Mouse (Mus musculus): Measurements from ENCODE around the gene Paqr8. TPM values are rescaled to one million over a fixed set of nuclear protein-coding genes. Genes with fewer than 3 reads are reported as not detected.

The Paqr8 gene
- polyA plus RNA-seq (2014; fragmentation: Nextera tagmentation; extraction: Ambion mirVana): 2.5 and 5.1 TPM in 2 replicates

DNA sequence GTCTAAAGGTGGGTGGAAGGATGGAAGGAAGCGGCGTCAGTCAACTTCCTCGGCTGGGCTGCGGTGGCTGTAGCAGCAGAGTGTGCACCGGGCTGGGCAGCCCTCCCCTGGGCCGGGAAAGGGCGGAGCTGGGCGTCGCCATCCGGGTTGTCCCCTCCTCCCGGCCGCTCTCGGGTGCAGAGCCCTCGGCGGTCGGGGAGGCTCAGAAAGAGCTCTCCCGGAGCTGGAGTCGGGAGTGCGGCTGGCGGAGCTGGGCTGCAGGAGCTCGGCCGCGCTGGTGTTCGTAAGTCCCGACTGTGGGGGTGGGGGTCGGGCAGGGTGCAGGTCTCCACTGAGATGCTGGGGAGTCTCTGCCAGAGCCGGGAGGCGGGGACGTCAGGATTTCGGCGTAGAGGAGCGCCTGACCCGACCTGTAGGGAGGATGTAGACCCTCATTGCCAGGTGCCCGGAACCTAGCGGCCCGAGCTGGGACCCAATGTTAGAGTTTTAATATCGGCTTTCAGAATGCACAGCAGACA is at the start of gene Paqr8:
Paqr8 (plus strand) TSS at position 203 of the 518 bp plus-strand sequence.
- peak within 1 kb of the TSS; percentile 65; the same call in 1 of the 2 replicates for H3K27ac ChIP-seq (ENCODE audit: low read depth, low read length)
- peak within 1 kb of the TSS; percentile 67 for H3K4me3 ChIP-seq (ENCODE audit: low read length)
- H3K4me1 ChIP-seq (ENCODE audit: control insufficient read depth, insufficient read depth, low read length): 0 out of 2 replicates have a peak, but pooled peaks cover 4% of the 10 kb centered on the region
- no peaks in the 10 kb centered on the region for H3K9me3 ChIP-seq (ENCODE audit: control insufficient read depth, low read length)
- WGBS: under 1% methylated on average over 36 of the region's 37 CpGs
- H3K9ac ChIP-seq (ENCODE audit: low read depth, low read length): peak within 1 kb of the TSS; percentile 60
- no peaks in the 10 kb centered on the region for H3K36me3 ChIP-seq (ENCODE audit: control insufficient read depth, insufficient read depth, low read length)
- peak within 1 kb of the TSS; percentile 93 for H3K4me2 ChIP-seq (replicated peaks; ENCODE audit: low read depth, low read length)
- H3K27me3 ChIP-seq (ENCODE audit: control insufficient read depth, insufficient read depth, low read length): no peaks in the 10 kb centered on the region; the same call in 1 of the 2 replicates
- ATAC-seq (ENCODE audit: low FRiP score, low TSS enrichment): peak; percentile 98

DNA sequence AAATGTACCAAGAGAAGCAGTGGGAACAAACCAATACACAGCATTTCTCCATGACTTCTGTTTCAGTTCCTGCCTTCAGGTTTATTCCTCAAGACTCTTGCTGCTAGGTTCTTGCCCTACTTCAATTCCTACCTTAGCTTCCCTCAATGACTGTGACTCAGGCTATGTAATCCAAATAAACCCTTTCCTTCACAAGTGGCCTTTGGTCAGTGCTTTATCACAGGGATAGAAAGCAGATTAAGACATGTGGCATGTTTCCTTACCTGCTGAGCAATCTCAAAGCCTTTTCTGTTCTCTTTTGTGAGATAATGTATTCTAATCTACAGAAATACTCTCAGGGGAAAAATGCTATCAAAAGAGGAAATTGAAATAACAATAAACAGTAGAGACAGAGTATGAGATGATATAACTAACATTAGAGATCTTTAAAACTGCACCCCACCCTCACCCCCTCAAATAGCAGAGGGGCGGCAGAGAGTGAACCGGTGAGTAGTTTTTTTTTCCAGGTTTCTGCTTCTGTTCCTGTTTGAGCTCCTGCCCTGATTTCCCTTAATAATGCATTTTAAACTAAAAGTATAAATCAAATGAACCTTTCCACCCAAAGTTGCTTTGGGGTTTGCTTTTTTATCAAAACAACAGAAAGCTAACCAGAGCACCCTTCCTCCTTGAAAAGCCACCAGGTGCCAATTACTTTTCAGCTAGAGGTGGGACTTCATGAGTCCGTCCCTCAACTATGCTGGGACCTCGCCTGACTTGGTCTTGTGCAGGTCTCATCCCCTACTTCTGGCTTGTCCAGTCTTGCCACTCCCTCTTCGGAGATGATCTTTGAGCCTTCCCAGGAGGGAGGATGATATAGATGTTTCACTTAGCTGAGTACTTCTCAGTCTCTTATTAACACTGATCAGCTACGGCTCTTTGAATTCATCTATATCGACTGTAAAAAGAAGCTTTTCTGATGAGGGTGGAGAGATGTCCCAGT is 33.2 kb upstream of the Paqr8 start:
- ATAC-seq (ENCODE audit: low FRiP score, low TSS enrichment): no peak
- H3K36me3 ChIP-seq (ENCODE audit: control insufficient read depth, insufficient read depth, low read length): no peaks in the 10 kb centered on the region
- H3K4me1 ChIP-seq (ENCODE audit: control insufficient read depth, insufficient read depth, low read length): no peaks in the 10 kb centered on the region
- WGBS: 86% methylated on average over 7 of the region's 7 CpGs
- H3K4me2 ChIP-seq (replicated peaks; ENCODE audit: low read depth, low read length): no peak overlapping the region
- H3K9me3 ChIP-seq (ENCODE audit: control insufficient read depth, low read length): peaks cover 6% of the 10 kb centered on the region; the same call in 1 of the 2 replicates
- H3K9ac ChIP-seq (ENCODE audit: low read depth, low read length): no peak overlapping the region
- no peaks in the 10 kb centered on the region for H3K27me3 ChIP-seq (ENCODE audit: control insufficient read depth, insufficient read depth, low read length)
- no peak overlapping the region for H3K4me3 ChIP-seq (ENCODE audit: low read length)
- H3K27ac ChIP-seq (ENCODE audit: low read depth, low read length): no peak overlapping the region

DNA sequence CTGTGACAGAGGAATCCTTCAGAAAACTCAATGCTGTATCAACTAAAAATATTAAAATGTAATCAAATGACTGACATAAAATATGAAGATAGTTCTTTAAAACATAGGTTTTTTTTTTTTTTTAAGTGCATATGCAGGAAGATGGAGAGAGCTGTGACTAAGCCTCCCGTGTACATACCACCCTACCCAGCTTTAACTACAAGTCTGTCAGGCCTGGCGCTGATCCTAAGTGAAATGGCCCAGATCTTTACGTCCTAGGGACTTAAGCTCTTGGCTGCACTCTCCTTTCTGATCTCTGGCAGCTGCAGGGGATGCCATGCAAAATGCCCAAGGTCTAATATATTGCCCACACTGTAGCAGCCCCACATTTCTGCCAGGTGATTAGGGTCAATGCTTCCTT is 29.6 kb upstream of the Paqr8 start:
- Histone ChIP-seq H3K4me2 (replicated peaks; ENCODE audit: low read depth, low read length) (no peak overlapping the region), H3K4me3 (ENCODE audit: low read length) (no peak overlapping the region), H3K27me3 (ENCODE audit: control insufficient read depth, insufficient read depth, low read length) (no peaks in the 10 kb centered on the region), H3K9ac (ENCODE audit: low read depth, low read length) (no peak overlapping the region), H3K27ac (ENCODE audit: low read depth, low read length) (no peak overlapping the region), H3K9me3 (ENCODE audit: control insufficient read depth, low read length) (no peaks in the 10 kb centered on the region), H3K4me1 (ENCODE audit: control insufficient read depth, insufficient read depth, low read length) (no peaks in the 10 kb centered on the region), H3K36me3 (ENCODE audit: control insufficient read depth, insufficient read depth, low read length) (no peaks in the 10 kb centered on the region)
- ATAC-seq (ENCODE audit: low FRiP score, low TSS enrichment): no peak
- 85% methylated on average over 3 of the region's 3 CpGs for WGBS

DNA sequence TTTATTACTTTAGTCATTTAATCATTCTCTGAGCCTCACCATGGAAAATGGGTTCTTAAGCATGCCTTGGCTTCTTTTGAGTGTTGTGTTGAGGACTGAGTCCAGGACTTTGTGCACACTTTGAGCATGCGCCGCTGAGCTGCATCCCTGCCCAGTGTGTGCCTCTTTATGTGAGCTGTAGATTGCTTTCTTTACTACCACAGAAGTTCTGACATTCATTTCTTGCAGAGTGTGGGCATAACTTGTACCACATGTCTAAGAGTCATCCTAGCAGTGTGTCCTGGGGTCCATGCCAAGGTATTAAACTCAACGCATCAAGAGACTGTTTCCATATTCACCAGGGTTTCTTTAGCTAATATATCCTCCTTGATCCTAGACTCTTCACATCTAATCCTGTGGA is 28.5 kb upstream of the Paqr8 start:
- ATAC-seq (ENCODE audit: low FRiP score, low TSS enrichment): no peak
- Histone ChIP-seq H3K9me3 (ENCODE audit: control insufficient read depth, low read length) (no peaks in the 10 kb centered on the region), H3K4me3 (ENCODE audit: low read length) (no peak overlapping the region), H3K36me3 (ENCODE audit: control insufficient read depth, insufficient read depth, low read length) (no peaks in the 10 kb centered on the region), H3K27me3 (ENCODE audit: control insufficient read depth, insufficient read depth, low read length) (no peaks in the 10 kb centered on the region), H3K4me1 (ENCODE audit: control insufficient read depth, insufficient read depth, low read length) (no peaks in the 10 kb centered on the region), H3K27ac (ENCODE audit: low read depth, low read length) (no peak overlapping the region), H3K4me2 (replicated peaks; ENCODE audit: low read depth, low read length) (no peak overlapping the region), H3K9ac (ENCODE audit: low read depth, low read length) (no peak overlapping the region)
- 92% methylated on average over 3 of the region's 3 CpGs for WGBS

DNA sequence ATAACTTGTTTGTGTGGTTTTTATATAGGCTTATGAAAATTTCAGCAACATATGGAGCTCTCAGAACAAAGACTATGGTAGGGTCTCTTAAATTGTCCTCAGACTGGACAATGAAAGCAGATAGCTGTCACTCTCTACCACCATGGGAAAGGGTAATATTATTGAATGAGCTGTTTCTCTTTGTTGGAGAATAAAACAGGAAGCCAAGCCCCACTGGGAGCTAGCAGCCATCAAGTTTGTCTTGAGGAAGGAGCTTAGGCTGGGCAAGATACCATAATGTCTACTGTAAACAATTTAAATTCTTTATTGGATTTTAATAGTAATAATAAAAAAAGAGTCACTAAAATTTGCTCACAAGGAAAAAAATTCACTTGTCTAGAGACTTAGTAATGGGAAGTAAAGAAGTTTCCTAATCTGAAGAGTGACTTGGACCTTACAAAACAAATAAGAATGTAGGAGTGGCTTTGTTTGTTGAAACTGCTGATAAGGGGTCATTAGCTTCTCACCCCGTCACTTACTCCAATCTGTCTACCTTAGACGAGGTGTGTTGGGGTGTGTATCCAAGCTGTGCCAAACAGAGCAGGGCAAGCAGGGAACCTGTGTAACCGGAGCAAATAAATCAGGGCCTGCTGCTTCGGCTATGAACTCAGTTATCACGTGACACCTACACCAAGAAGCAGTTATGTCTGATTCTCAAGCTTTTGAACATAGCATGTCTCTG is 26.8 kb upstream of the Paqr8 start:
- Histone ChIP-seq H3K36me3 (ENCODE audit: control insufficient read depth, insufficient read depth, low read length) (no peaks in the 10 kb centered on the region), H3K27me3 (ENCODE audit: control insufficient read depth, insufficient read depth, low read length) (no peaks in the 10 kb centered on the region), H3K27ac (ENCODE audit: low read depth, low read length) (no peak overlapping the region), H3K4me1 (ENCODE audit: control insufficient read depth, insufficient read depth, low read length) (no peaks in the 10 kb centered on the region), H3K4me3 (ENCODE audit: low read length) (no peak overlapping the region), H3K9ac (ENCODE audit: low read depth, low read length) (no peak overlapping the region), H3K4me2 (replicated peaks; ENCODE audit: low read depth, low read length) (no peak overlapping the region), H3K9me3 (ENCODE audit: control insufficient read depth, low read length) (no peaks in the 10 kb centered on the region)
- 39% methylated on average over 5 of the region's 5 CpGs for WGBS
- ATAC-seq (ENCODE audit: low FRiP score, low TSS enrichment): no peak

DNA sequence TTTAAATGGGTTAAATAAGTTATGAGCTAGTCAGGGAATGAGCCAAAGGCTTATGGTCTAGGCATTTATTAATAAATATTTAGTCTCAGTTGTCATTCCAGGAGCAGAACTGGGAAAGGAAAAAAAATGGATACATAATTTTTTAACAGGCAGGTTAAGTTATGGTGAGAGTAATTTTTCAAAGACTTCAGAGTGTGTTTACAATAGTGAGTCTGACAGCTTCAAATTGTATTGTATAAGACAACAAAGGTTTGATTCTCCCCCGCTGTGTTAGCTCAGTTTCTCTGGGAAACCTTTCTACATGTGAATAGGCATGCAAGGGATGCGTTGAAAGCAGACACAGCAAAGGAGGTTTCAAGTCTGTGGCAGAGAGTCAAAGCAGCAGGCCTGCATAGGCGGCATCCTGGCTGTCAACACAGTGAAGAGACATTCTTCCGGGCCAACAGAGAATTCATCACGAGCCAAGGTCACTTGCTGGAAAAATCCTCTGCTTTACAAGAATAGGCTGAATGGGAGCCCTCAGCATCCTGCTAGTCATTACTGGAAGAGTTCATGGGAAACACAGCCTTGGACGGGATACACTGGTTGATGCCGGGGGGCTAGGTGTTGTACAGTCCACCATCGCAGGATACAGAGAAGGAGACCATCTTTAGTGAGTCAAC is 23.0 kb upstream of the Paqr8 start:
- WGBS: 57% methylated on average over 8 of the region's 8 CpGs
- no peak for ATAC-seq (ENCODE audit: low FRiP score, low TSS enrichment)
- no peak overlapping the region for H3K27ac ChIP-seq (ENCODE audit: low read depth, low read length)

DNA sequence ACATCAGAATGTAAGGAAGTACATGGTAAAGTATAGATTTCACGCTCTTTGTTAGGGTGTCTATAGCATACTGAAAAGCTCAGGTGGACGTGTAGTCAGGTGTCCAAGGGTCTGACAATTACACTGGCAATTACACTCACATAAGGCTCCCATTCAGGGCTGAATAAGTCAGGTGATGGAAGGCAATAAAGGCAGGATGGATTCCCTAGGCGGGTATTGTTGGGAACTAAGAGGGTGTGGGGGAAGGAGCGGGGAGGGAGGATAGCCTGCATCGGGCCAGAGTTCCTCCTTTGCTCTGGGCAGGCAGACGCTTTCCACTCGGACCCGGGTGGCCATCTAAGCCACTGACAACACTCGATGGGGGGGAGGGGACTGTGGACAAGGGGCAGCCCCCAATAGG is 22.4 kb upstream of the Paqr8 start:
- Histone ChIP-seq H3K4me2 (replicated peaks; ENCODE audit: low read depth, low read length) (no peak overlapping the region), H3K36me3 (ENCODE audit: control insufficient read depth, insufficient read depth, low read length) (no peaks in the 10 kb centered on the region), H3K9me3 (ENCODE audit: control insufficient read depth, low read length) (no peaks in the 10 kb centered on the region), H3K27me3 (ENCODE audit: control insufficient read depth, insufficient read depth, low read length) (no peaks in the 10 kb centered on the region), H3K4me1 (ENCODE audit: control insufficient read depth, insufficient read depth, low read length) (no peaks in the 10 kb centered on the region), H3K27ac (ENCODE audit: low read depth, low read length) (no peak overlapping the region), H3K4me3 (ENCODE audit: low read length) (no peak overlapping the region), H3K9ac (ENCODE audit: low read depth, low read length) (no peak overlapping the region)
- WGBS: 39% methylated on average over 9 of the region's 9 CpGs
- no peak for ATAC-seq (ENCODE audit: low FRiP score, low TSS enrichment)

More for the DNA sequence above, 23.0 kb upstream of the Paqr8 start:
- H3K27me3 ChIP-seq (ENCODE audit: control insufficient read depth, insufficient read depth, low read length): no peaks in the 10 kb centered on the region
- no peak overlapping the region for H3K4me2 ChIP-seq (replicated peaks; ENCODE audit: low read depth, low read length)
- no peaks in the 10 kb centered on the region for H3K36me3 ChIP-seq (ENCODE audit: control insufficient read depth, insufficient read depth, low read length)
- no peak overlapping the region for H3K9ac ChIP-seq (ENCODE audit: low read depth, low read length)
- H3K4me1 ChIP-seq (ENCODE audit: control insufficient read depth, insufficient read depth, low read length): no peaks in the 10 kb centered on the region
- H3K4me3 ChIP-seq (ENCODE audit: low read length): no peak overlapping the region
- no peaks in the 10 kb centered on the region for H3K9me3 ChIP-seq (ENCODE audit: control insufficient read depth, low read length)

DNA sequence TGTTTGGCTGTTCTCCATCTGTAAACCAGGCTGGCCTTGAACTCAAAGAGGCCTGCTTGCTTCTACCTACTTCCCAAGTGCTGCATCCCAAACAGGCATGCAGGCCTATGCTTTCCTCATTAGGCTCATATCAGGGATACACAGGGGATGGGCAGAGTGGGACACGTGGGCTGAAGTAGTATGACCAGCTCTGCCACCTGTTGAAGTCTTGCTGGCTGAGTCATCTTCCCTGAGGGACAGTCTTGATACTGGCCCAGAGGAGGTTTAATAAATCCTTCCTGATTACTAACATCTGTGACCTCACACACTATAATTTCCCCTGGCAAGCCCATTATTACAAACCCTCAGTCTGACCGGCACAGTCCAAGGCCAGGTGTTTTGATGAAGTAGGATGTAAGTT is 19.5 kb upstream of the Paqr8 start:
- H3K36me3 ChIP-seq (ENCODE audit: control insufficient read depth, insufficient read depth, low read length): no peaks in the 10 kb centered on the region
- no peak overlapping the region for H3K4me3 ChIP-seq (ENCODE audit: low read length)
- no peak overlapping the region for H3K9ac ChIP-seq (ENCODE audit: low read depth, low read length)
- no peak overlapping the region for H3K27ac ChIP-seq (ENCODE audit: low read depth, low read length)
- 57% methylated on average over 2 of the region's 2 CpGs for WGBS
- no peaks in the 10 kb centered on the region for H3K4me1 ChIP-seq (ENCODE audit: control insufficient read depth, insufficient read depth, low read length)
- no peaks in the 10 kb centered on the region for H3K27me3 ChIP-seq (ENCODE audit: control insufficient read depth, insufficient read depth, low read length)
- no peak for ATAC-seq (ENCODE audit: low FRiP score, low TSS enrichment)
- H3K9me3 ChIP-seq (ENCODE audit: control insufficient read depth, low read length): no peaks in the 10 kb centered on the region
- no peak overlapping the region for H3K4me2 ChIP-seq (replicated peaks; ENCODE audit: low read depth, low read length)

Data from kidney, embryonic 14.5 days (tissue).